Mouse (Mus musculus) left cerebral cortex, postnatal 4 days (tissue): Measurements from ENCODE around the gene Bloc1s1. TPM values are rescaled to one million over a fixed set of nuclear protein-coding genes. Genes with fewer than 3 reads are reported as not detected.
A peak's percentile ranks its signal among the peaks of the same experiment; 100 is the strongest.

ENCODE experiments used
- DNase-seq: peaks from one replicate; pipeline ENCODE4 v3.0.0-alpha.2; 2022
- intact Hi-C: fragments of 180-260 bp; cut with DNase I; formaldehyde crosslinking; loops from one replicate; pipeline ENCODE4 v1.15.1; 2025
- total RNA-seq, 2 experiments: library from RNA; stranded (reverse); gene quantifications; 2 replicates each; pipeline ENCODE4 v1.2.3; 2021

Bloc1s1 gene
- total RNA-seq, 2 experiments from 2014 or later: 90.7 to 91.9 TPM

DNA sequence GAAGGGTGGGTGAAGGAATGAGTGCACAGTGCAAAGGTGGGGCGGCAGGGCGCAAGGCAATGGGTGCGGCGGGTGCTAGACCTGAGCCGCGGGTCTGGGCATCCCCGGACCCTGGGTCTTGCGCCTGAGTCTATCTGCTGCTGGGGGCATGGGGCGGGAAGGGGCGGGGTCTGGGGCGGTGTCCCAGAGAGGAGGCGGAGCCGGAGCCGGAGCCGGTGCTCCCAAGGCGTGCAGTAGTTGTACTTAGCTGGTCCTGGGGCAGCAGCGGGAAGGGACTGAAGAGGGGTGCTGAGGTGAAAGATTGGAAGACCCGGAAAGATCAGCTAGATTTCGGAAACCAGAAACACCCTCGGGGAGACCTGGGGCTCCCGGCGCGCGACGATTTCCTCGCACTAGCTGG is 9.7 kb upstream of the Bloc1s1 start, which contains the start of gene Itga7:
Itga7 (plus strand) TSS at position 245 of the 400 bp plus-strand sequence.
- intact Hi-C loops: no loop called here
- peak; percentile 66 for DNase-seq

DNA sequence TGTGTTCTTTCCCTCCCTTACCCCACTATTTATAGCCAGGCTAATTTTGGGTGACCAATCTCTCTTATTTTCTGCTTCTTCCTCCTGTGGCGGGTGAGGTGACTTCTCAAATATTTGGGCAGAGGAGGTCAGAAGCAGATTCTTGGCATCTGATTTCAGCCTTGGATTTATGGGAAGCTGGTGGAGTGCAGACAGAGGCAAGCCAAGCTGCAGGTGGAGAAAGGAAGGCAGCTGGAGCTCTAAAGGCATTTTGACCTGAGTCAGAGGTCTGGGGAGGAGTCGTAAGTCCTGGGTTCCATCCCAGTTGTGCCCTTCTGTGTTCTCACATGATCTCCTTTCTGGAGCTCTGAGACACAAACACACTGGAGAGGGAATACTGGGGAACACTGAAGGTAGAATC is 7.6 kb upstream of the Bloc1s1 start:
- intact Hi-C loops: no loop called here
- no peak for DNase-seq

DNA sequence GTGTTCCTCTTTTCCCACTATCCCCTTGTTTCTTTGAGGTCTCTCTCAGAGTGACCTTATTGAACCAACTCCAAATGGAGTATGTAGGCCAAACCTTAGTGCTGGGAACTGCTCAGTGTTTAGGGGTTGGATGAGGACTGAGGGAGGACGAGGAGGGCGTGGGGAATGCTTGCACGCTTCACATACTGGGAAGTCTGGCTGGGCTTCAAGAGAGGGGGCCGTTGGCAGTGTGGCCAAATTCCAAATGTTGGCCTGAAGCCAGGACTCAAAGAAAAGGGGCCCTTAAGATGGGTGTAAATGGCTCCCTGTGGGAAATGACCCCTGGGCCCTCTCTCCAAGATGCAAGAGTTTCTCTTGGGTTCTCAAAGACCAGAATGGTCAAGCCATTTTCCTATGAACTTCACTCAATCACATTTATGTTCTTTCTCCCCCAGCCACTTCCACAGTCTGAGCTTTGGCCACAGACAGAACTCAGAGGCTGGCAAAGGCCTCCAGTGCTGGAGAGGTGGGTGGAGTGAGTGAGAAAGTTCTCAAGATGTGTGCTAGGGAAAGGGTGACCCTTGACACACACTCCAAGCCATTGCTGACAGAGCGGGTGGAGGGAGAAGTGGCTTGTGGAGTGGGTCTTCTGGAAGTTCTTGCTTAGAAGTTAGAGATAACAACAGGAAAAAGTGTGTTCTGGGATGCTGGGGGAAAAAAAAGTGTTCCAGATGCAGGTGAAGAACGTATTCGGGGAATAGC is 6.0 kb upstream of the Bloc1s1 start:
- peak; percentile 61 for DNase-seq
- intact Hi-C loops: no loop called here

DNA sequence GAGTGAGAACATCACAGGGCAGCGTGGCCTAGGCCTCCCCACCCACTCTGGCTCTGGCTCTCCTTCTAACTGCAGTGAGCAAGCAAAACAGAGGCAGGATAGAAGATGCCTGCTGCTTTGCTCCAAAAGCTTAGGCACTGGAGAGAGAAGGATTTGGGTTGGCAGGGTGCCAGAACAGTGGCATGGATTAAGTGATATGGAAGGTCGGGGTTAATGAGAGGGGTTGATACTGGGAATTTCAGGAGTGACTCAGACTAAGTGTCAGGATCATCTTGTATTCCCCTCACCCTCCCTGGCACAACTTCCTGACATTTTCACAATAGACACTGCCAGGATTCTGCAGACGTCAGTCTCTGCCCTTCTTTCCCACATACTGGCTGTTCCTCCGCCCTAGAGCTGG is 4.5 kb upstream of the Bloc1s1 start:
- intact Hi-C loops: no loop called here
- DNase-seq: peak; percentile 59

DNA sequence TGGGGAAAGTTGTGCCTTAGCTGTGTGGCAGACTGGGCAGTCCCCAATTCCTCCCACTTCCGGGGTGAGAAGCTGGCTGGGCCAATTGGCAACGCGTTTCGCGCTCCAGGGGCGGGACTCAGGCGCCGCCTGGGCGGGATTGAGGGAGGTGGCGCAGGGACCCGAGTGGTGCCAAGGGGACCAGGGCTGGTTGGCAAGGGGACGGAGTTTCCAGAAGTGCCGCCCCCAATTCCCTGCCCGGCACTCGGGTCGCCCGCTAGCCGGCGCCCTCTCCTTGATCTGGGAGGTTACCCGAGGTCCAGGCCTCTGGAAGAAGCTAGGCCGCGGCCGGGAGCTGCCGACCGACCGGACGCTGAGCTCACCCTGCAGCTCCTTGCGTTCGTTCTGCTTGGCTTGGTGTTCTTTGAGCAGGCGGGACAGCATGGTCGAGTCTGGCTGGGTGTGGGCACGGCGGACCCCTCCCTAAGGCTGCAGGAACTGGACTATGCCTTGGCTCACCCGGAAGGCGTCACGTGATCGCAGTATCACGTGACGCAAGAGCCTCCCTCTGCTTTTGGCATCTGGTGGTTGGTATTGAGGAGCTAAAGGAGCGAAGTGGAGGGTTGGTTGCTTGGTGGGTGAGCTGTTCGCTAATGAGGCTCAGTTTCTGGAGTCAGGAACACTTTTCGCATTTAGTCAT is 683 bp downstream of the Bloc1s1 start:
- intact Hi-C loops: no loop called here
- DNase-seq: peak; percentile 98

DNA sequence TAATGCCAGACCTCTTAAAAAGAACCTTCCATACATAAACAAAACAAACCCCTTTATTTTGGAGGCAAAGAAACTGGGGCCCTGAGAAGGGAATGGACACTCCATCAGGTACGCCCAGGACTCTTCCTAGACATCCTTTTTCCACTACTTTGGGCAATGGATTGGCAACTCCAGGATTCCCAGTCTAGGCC is 1.1 kb downstream of the Bloc1s1 start, which contains the start of gene Rdh5:
Rdh5 (minus strand) TSS at position 67 of the 191 bp plus-strand sequence.
- no peak for DNase-seq
- intact Hi-C loops: no loop called here

DNA sequence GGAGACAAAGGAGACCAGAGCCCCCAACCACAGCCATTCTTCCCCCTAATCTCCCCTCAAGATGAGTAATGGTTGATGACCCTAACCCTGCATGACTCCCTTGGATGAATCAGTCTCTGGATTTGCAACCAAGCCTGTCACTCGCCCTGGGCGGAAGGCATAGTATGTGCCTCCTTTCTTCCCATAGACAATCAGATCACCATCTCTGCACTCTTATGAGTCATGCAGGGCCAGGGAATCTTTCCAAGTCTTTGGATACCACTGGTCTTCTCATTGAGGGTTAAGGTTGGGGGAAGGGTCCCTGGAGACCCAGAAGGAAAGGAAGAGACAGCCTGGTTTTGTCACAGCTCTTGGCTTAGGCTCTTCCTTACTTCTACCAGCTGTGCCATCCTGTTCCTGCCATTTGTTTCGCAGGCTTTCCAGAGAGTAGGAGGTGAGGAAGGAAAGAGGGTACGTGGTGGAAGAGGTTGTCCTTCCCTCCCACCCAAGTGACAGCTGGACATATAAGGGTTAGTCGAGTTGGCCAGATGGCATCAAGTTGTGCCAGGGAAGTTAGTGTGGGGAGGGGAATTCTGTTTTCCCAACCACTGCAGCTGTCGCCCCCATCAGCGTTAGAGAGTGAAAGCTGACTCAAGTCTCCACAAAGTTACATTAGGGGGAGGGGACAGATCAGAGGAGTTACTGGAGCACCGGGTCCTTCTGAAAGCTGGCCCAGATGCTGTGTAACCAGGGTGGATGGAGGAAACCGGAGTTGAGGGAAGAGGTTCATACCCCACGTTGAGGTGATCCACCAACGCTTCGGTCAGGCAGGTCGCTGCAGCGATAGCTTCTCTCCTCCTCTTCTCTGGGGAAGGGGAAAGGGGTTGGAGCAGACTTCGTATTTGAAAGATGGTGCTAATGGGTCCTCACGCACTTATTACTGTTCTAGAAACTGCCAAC is 1.7 kb downstream of the Bloc1s1 start:
- intact Hi-C loops: no loop called here
- DNase-seq: peak; percentile 70

DNA sequence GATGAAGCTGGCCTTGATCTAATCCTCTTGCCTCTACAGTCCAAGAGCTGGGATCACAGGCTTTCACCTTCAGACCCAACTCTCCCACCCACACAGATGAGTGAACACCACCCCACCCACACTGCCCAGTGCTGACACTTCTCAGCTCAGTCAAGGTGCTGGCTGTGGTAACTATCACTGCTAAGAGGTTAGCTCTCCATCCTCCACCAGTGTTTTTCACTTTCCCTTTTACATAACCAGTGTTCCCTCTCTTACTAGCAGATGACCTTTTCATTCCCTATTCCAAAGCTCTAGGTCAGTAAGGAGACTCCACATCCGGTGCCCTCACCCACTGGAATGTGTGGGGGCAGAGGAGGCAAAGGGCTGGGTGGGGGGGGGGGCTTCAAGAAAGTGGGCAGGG is 2.6 kb downstream of the Bloc1s1 start:
- no peak for DNase-seq
- intact Hi-C loops: no loop called here

DNA sequence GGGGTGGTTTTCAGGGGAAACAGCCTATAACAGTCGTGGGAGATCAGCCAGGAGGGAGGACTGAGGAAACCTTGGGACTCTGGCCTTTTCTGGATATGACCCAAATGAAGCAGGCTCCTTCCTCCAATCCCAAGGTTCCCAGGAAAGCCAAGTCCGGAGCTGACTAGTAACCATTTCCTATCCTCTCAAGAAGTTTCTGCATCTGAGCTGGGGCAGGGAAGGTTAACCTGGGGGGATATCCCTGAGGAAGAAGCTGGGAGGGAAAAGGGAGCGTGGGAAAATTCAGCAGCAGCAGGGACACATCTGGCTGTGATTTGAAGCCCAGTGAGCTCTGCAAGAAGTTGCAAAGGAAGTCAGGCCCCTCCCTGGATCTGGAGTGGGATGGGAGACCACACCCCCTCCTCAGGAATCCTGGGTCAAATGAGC is 3.1 kb downstream of the Bloc1s1 start:
- peak; percentile 19 for DNase-seq
- intact Hi-C loops: no loop called here

DNA sequence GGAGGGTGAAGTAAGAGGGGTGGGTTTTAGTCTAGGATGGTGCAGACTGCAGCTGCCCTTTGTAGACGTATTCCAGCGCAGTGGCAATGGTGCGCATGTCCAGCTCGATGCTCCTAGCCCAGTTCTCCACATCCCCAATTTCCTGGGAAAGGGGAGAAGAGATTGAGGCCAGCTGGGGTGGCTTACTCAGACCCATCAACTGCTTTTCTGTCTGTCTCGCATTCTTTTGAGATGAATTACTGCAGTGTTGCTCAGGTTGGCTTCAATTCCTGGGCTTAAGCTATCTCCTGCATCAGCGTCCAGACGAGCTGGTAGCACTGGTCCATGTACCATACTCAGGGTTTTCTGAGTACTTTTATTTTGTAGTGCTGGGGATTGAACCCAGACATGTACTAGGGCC is 3.9 kb downstream of the Bloc1s1 start:
- intact Hi-C loops: no loop called here
- DNase-seq: no peak

DNA sequence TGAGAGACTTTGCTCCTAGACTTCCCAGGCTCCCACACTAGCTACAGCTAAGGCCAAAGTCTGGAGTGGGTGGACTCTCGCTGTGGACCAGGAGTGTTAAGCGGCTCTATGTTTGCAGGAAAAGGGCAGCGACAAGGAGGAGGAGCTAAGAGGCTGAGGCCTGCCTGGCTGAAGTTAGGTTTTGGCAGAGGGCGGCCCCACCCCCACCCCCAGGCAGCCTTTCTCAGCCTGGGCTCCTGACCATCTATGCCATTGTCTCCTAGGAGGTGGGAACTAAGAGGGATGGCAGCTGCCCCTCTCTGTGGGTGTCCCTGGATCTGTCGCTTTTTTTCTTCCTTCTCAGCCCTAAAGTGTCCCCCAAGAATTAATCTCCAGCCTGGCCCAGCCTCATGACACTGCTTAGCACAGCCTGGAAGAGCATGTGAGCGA is 4.6 kb downstream of the Bloc1s1 start:
- peak; percentile 88 for DNase-seq
- intact Hi-C loops: no loop called here

DNA sequence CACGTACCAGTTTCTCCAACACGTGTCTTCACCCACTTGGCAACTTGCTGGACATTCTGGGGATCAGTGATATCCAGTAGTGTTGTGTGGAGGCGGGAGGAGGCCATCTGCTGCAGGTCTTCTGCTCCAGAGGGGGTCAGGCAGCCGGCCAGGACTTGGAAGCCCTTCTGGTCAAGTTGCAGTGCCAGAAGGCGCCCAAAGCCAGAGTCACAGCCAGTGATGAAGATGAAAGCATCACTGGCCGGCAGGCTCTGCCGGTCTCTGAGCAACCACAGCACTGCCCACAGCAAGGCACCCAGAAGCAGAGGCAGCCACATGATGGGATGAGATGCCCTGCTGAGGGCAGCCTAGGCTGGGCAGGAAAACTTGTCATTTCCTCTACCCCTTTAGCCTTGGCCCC is 5.6 kb downstream of the Bloc1s1 start:
- intact Hi-C loops: no loop called here
- DNase-seq: peak; percentile 98

DNA sequence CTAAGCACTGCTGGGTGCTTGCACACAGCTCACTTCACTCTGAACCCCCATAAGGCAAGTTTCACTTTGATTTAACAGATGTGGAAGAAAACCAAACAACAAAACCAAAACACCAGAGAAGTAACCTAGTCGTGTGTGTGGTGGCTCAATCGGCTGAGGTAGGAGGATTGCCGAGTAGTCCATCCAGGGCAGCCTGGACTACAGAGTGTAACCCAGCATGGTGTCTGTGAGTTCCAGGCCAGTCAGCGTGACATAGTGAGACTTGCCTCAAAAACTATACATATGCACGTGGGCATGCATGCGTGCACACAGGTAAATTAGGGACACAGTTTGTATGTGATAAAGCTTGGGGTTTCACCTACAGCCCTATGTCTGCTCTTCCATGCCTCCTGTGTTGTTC is 6.4 kb downstream of the Bloc1s1 start:
- intact Hi-C loops: no loop called here

DNA sequence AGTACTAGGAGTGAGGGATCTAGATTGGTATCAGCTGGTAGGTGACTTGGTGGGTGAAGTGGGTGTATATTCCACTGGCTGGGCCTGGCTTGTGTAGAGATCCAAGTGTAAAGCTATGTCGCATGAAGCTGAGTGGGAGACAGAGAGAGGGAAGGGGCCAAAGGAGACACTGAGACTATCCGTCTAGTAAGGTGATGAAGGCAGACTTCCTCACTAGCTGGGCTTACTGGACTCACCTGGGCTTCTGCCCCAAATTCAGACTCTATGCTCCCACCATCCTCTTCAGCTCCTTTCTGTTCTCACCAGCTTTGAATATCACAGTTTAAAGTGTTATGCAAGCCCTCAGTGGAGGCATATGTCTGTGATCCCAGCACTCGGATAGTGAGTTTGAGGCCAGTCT is 7.2 kb downstream of the Bloc1s1 start:
- intact Hi-C loops: no loop called here
- no peak for DNase-seq

More for the DNA sequence above, 6.4 kb downstream of the Bloc1s1 start:
- no peak for DNase-seq

DNA sequence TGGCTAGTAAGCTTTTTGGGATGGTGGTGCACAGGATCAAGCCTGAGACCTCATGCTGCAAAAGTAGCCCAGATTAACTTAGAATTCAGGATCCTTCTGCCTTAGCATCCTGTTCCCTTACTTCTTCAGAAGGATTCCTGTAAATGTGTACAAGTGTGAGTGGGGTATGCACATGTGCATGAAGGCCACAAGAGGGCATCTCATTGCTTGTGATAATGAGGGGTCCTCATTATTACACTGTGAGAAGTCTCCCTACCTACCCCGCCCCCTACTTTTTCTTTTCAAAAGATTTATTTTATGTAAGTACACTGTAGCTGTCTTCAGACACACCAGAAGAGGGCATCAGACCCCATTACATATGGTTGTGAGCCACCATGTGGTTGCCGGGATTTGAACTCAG is 8.3 kb downstream of the Bloc1s1 start:
- DNase-seq: no peak
- intact Hi-C loops: no loop called here

DNA sequence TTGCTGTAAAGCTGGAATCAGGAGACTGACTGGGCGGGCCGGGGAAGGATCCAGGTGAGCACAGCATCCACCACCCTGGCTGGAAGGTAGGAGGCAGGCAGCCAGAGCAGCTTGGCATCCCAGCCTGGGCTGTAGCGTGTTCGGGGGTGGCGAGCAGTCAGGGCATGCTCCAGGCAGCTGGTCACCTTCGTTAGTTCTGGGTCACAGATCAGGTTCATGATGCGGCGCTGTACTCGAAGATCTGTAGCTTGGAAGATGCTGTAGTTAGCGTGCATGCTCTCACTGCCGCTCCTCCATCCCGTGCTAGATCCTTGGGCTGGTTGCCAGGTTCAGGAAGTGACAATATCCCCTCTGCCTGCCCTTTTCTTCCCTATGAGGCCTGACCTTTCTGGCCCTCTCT is 10.1 kb downstream of the Bloc1s1 start:
- peak; percentile 43 for DNase-seq
- intact Hi-C loops: no loop called here

DNA sequence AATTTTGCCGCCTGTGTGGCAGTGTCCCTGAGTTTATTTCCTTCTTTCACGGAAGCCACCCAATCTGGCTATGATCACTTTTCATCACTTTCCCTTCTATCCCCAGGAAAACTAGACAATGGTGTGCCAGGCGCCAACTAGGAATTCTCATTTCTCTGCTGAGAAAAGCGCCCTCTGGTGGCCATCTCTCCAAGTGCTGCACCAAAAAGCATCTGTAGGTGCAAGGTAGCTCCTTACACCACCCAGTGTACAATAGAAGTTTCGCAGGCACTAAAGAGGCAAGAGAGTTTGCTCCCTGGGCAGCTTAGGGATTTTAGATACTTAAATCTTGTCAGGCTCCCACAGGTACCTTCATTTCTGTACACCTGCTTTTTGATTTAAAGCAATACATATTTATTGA is 10.6 kb downstream of the Bloc1s1 start:
- intact Hi-C loops: no loop called here
- DNase-seq: peak; percentile 95

DNA sequence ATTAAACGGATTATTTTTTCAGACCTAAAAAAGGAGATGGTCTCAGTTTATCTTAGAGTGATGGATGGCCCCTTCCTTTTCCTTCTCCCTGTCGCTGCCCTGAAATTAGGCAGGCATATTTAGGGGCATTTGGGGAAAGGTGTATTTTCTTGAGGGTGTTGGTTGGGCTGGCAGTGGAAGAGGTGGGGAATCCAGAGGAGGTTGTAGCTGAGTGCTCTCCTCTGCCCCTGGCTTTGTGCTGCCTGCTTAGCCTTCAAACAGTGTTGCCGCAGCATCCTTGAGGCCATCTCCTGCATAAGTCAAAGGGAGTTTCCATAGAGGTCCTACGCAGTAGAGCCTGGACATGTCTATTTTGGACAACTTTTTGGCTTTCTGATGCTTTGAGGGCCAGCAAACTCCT is 11.0 kb downstream of the Bloc1s1 start:
- intact Hi-C loops: no loop called here
- DNase-seq: no peak

DNA sequence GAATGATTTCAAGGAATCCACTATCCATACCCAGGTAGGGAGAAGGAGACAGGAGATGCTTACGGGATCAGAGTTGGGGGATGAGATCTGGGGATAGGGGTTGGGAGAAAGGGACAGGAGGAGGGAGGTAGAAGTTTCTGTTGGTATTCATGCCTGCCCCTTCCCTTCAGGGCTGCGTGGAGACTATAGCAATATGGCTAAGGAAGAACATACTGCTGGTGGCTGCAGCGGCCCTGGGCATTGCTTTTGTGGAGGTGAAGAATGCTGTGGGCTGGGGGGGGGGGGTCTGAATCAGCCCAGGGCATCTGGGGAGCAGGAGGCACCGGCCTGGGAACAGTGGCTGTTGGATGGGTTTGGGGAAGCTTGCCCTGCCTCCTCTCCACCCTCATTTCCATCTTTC is 11.6 kb downstream of the Bloc1s1 start:
- no peak for DNase-seq
- intact Hi-C loops: no loop called here

DNA sequence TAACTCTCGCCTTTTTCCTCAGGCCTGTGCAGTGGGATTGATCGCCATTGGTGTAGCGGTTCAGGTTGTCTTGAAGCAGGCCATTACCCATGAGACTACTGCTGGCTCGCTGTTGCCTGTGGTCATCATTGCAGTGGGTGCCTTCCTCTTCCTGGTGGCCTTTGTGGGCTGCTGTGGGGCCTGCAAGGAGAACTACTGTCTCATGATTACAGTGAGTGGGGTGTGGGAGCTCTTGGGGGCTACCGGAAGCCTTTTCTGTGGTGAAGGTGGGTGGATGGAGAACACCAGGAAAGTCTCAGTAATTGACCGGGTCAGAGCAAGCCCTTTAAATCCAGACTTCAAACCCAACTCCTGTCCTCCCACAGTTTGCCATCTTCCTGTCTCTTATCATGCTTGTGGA is 12.4 kb downstream of the Bloc1s1 start:
- no peak for DNase-seq
- intact Hi-C loops: no loop called here

DNA sequence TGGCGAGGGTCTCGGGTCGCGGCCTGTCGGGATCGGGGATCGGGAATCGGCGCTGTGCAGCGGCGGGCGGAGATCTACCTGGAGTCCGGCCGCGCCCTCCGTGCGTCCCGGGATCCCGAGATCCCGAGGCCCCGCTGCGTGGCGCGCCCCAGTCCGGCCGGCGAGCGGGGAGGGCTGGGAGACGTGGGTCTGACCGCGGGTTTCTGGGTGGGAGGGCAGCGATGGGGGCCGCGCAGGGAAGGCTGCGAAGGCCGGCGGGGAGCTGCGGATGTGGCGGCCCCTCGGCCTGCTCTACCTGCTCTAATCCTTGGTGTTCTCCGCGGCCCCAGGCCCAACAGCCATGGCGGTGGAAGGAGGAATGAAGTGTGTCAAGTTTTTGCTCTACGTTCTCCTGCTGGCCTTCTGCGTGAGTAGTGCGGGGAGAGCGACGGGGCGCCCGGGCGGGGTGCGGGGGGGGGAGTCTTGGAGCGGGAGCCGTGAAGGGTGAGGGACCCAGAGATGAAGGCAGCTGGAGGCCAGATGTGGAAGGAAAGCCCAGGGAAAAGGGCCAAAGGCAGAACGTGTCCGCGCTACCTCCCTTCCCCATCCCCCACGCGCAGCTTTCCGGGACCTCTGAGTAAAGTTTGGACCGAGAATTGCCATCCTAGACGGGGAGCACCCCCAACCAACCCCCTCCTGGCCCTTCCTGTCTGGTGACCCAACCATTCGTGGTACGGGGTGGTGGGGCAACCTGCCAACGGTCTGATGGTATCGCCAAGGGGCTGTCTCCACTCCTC is 13.6 kb downstream of the Bloc1s1 start:
- peak; percentile 87 for DNase-seq
- intact Hi-C loops: no loop called here
